Mouse (Mus musculus): ENCODE data around the gene Prune1. TPM values are rescaled to one million over a fixed set of nuclear protein-coding genes. Genes with fewer than 3 reads are reported as not detected.

Prune1 gene
- polyA plus RNA-seq, 1 experiment = 72.9 TPM

DNA sequence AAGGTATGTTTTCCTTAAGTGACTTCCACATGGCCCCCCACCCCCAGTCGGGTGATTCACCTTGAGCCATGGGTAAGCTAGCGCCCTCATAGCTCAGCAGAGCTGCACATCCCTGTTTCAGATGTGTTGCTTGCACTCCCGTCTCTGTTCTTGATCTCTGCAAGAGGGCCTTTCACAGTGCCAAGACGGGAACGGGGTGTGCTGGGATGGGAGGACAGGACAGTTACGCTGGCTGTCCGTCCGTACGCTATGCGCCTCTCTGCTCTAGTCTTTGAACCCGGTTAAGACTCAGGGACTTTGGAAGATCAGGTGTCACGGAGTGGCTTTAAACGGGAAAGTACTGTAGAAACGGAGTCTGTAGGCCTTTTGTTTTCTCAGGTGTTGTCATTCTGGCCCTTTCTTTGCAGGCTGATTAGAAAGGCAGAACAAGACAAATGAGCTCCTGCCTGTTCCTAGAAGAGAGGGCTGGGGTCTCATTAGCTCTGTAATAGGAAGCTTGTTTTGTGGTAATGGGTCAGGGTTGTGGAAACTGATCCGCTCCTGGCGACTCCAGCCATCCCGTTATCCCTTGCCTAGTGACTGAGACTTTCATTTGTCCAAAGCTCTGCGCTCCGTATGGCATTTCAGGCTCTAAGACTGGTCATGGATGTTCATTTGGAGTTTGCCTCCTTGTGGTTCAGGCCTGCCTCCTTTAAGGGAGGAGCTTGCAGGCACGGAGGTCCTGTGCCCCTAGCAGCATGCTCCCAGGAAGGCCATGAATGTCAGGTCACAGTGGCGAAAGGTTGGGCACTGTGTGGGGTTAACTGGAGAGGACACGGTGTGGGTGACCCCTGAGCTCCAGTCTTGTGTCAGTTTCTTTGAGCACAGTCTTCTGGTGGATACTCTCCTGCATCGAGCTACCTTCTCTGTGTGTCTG, 46.2 kb downstream of the Prune1 start:
- DNase-seq (ENCODE audit: low read depth) = no peak
- no peak for TF ChIP-seq CTCF (IDR thresholded peaks at IDR 0.05; ENCODE audit: borderline replicate concordance, extremely low read depth, insufficient read depth, insufficient read length)
- TF ChIP-seq POLR2A (IDR thresholded peaks at IDR 0.05; ENCODE audit: borderline replicate concordance, extremely low read depth, insufficient read depth, insufficient read length, poor library complexity, severe bottlenecking) = no peak

DNA sequence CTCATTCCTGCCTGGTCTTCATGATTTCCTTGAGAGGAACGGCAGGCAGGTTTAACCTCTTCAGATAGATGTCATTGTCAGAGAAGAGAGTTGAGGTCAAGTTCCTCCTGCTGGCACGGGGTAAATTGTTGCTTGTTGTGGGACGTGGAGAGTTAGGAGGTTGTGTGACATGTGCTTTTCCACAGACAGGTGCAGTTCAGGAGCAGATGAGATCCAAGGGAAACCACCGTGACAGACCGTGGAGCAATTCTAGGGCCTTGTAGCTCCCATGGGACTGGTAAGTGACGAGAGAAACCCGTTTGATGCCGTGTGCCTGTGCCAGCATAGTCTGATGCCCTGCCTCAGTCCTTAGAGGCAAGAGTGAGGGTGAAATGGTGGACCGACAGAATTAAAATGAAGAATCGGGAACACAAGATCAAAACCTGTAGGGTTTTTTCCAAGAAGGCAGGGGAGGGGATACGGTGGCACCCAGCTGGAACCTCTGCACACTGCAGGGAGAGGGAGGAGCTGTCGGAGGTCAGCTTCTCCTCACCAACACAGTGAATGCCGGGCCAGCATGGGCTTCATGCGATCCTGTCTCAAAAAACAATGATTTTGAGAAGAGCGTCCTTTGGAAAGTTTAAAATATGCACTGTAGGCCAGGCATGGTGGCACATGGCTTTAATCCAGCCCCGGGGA, 48.4 kb downstream of the Prune1 start:
- no peak for TF ChIP-seq POLR2A (IDR thresholded peaks at IDR 0.05; ENCODE audit: borderline replicate concordance, extremely low read depth, insufficient read depth, insufficient read length, poor library complexity, severe bottlenecking)
- TF ChIP-seq CTCF (IDR thresholded peaks at IDR 0.05; ENCODE audit: borderline replicate concordance, extremely low read depth, insufficient read depth, insufficient read length) = no peak
- no peak for DNase-seq (ENCODE audit: low read depth)

DNA sequence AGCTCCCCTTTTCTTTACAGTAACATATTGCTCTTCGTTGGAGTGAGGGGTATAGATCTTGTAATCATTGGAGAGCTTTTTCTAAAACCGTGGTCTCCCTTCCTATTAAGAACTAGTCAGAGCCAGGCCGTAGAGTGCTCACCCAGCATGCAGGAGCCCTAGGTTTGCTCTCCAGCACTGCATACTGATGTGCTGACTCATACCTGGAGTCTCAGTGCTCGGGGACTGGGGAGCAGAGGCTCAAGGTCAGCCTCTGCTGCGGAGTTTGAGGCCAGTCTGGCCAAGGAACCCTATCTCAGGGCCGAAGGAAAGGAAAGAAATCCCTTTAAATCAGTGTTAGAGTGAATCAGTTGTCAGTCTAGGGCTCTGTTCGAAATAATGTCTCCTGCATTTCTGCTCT, 49.1 kb downstream of the Prune1 start:
- no peak for DNase-seq (ENCODE audit: low read depth)
- TF ChIP-seq CTCF (IDR thresholded peaks at IDR 0.05; ENCODE audit: borderline replicate concordance, extremely low read depth, insufficient read depth, insufficient read length) (no peak), POLR2A (IDR thresholded peaks at IDR 0.05; ENCODE audit: borderline replicate concordance, extremely low read depth, insufficient read depth, insufficient read length, poor library complexity, severe bottlenecking) (no peak)

DNA sequence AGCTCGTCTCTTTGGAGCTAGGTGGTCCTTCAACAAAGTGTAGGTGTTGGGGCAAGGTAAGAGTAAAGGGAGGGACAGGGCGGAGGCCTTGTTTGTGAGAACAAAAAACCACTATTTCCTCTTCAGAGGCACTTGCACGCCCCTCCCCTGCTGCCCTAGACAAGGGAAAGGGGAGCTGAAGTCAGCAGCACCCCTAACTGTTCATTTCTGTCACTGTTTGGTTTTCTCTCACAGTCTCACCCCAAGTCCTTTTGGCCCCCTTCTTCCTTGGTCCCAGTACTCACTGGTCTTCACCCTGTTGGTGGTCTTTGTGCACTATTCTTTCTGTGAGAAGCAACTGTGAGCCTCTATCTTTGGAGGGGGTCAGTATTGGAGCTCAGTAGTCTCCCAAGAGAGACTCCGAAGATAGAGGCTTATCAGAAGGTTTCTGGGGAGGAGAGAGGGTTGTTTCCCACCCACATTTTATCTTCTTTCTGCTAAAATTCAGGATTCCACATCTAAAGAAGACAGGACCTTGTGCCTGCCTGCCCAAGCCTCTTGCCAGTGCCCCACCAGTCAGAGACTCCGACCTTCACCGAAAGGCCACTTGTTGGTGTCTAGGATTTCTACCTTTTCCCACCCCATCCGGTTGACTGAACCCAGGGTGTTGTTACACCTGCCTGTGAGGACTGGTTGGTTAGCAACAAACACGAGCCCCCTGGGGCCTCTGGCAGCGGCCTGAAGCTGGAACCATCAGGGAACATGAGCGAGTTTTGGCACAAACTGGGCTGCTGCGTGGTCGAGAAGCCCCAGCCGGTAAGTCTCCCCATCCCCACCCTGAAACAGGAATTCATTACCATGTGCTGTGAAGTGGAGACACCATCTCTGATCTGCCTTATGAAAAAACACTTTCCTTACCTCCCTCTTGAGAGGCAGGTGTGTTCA, 50.3 kb downstream of the Prune1 start, which contains the start of gene Mllt11:
TSS of gene Mllt11 (minus strand) at position 874 of the 924 bp plus-strand sequence.
- TF ChIP-seq POLR2A (IDR thresholded peaks at IDR 0.05; ENCODE audit: borderline replicate concordance, extremely low read depth, insufficient read depth, insufficient read length, poor library complexity, severe bottlenecking) (no peak), CTCF (IDR thresholded peaks at IDR 0.05; ENCODE audit: borderline replicate concordance, extremely low read depth, insufficient read depth, insufficient read length) (no peak)
- DNase-seq (ENCODE audit: low read depth) = no peak

DNA sequence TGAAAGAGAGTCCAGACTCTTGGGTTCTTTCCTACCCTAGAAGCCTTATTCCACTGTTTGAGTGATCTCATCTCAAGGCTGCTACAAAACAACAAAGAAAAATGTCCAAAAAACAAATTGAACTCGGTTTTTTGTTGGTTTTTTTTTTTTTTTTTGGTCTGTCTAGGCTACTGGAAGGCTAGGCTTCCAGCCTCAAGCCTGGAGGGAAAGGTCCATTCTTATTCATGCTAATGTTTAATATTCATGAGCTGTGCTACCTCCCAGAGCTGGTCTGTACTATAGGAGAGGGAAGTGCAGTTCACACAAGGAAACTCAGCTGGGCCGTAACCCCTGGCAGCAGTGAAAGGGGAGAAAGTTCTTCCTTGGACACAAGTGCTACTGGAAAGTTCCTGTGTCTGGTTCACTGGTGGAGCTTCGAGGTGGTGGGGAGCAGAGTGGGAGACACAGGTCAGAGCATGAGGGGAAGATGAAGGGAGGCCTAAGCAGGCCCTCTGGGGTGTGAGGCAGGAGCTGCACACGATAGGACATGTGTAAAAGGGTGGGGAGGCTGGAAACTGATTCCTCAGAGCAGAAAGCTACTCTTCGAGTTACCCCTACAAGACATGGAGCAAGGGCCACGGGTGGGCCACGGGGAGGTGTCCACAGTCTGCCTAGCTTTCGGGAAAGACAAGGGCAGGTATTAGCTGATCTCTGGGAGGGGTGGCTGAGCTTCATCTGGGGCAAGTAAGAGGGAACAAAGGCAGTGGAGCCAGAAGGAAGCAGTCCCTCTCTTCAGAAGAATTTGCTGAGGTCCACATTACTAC, 51.2 kb downstream of the Prune1 start:
- peak; percentile 79 for DNase-seq (ENCODE audit: low read depth)
- TF ChIP-seq POLR2A (IDR thresholded peaks at IDR 0.05; ENCODE audit: borderline replicate concordance, extremely low read depth, insufficient read depth, insufficient read length, poor library complexity, severe bottlenecking) = no peak
- TF ChIP-seq CTCF (IDR thresholded peaks at IDR 0.05; ENCODE audit: borderline replicate concordance, extremely low read depth, insufficient read depth, insufficient read length) = no peak

DNA sequence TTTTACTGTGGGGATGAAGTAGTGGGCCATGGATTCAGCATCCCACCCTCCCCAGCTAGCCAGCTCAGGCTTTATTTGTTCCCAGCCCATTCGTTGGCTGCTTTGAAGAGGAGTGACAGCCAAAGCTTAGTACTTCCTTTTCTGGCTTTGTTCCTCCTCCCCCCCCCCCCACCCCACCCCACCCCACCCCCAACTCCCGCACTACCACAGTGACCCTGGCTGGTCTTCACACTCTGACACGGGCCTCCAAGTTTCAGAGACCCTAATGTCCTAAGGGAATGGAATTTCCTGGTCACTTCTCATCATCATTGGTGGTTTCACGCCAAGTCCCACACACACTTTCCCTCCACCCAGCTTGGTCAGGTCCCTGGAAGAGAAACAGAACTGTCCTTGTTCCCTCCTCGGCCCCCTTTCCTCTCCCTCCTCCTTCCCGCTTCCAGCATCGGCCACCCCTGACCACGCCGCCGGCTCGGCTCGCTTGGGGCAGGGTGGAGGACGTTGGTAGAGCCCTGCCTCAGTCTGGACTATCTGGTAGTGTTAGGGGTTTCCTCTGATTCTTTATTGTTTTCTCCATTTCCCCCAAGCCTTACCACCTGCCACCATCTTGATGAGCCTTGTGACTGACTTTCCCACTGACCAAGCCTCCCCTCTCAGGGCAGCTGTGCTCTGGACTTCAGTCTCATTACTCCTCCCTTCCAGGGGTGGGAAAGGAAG, 51.9 kb downstream of the Prune1 start:
- TF ChIP-seq CTCF (IDR thresholded peaks at IDR 0.05; ENCODE audit: borderline replicate concordance, extremely low read depth, insufficient read depth, insufficient read length) (no peak), POLR2A (IDR thresholded peaks at IDR 0.05; ENCODE audit: borderline replicate concordance, extremely low read depth, insufficient read depth, insufficient read length, poor library complexity, severe bottlenecking) (no peak)
- peak; percentile 83 for DNase-seq (ENCODE audit: low read depth)

DNA sequence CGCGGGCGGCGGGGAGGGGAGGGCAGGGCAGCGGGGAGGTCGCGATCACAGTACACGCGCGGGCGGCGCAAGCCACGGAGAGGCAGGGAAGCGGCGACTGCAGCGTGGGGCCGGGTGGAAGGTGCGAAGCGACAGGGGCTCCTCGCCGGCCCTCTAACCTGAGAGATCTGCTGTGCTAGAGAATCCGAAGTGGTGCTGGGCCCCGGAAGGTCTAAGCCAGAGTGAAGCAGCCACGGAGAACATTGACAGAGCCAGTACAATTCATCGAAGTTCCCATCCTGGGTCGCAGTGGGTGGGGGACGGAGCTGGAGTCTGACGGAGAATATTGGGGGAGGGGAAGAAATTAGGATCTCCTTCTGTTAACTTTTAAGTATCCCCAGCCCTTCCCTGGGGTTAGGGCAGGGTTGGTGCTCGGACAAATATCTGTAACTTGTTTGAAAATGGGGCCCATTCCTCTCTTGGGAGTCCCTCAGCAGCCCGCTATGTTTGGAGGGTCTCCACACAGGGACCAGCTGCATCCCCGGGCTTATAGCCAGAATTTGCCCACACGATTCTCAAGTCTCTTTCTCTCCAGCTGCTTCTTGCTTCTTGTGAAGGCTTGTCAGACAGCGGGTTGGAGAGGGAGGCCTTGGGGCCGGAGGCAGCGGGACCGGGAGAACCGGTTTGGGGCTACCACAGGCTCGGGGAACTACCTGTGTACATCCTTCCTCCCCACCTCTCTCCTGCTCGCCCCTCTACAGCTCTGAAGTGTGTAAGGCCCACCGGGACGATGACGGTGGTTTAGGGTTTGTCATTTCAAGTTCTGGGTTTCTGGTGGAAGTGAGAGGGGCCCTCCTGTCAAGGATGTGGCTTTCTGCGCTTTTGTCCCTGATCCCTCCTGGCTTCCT, 52.7 kb downstream of the Prune1 start:
- TF ChIP-seq POLR2A (IDR thresholded peaks at IDR 0.05; ENCODE audit: borderline replicate concordance, extremely low read depth, insufficient read depth, insufficient read length, poor library complexity, severe bottlenecking) (no peak), CTCF (IDR thresholded peaks at IDR 0.05; ENCODE audit: borderline replicate concordance, extremely low read depth, insufficient read depth, insufficient read length) (no peak)
- peak; percentile 90 for DNase-seq (ENCODE audit: low read depth)

DNA sequence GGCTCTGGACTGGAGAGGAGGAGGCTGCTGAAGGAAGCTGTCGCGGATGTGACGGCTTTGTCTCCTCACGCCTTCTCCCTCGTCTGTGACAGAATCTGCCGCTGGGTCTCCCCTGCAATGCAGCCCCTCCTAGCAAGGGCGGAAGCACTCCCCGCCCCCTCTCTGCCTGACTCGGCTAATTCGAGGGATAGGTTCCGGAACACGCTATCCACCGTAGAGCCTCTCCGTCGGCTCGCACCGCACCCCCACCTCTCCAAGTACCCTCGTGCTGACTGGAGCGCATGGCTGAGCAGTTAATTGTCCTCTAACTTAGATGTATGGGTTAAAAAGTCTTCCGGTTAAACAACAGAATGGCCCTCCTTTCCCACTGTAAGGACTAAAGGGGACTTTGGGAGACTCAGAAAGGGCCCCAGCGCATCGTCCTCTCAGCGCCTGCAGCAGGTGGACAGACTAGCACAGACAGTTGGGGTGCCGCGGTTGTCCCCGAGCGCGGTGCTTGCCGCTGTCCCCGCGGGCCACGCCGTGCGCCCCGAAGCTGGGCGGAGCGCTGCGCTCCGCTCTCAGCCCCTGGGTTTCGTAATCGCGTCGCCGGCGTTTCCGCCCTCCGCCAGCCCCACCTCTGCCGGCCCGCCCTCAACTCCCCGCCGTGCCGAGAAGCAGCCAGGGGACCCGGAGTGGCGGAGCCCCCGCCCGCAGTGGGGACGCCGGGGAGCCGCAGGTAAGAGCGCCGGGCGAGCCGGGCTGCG, 53.6 kb downstream of the Prune1 start, which contains the start of gene Cdc42se1:
TSS of gene Cdc42se1 (plus strand) at position 585 of the 746 bp plus-strand sequence.
- peak; percentile 98 for DNase-seq (ENCODE audit: low read depth)
- TF ChIP-seq CTCF (IDR thresholded peaks at IDR 0.05; ENCODE audit: borderline replicate concordance, extremely low read depth, insufficient read depth, insufficient read length) (no peak), POLR2A (IDR thresholded peaks at IDR 0.05; ENCODE audit: borderline replicate concordance, extremely low read depth, insufficient read depth, insufficient read length, poor library complexity, severe bottlenecking) (peak; percentile 95)

Measured in brain, embryonic 14.5 days (tissue).